Mouse (Mus musculus) frontal cortex, adult 2 months (tissue): ENCODE data around the gene Lrp2. TPM values are rescaled to one million over a fixed set of nuclear protein-coding genes. Genes with fewer than 3 reads are reported as not detected.

Experiments
- DNase-seq, 2 experiments: peaks; one replicate each; pipeline ENCODE4 v3.0.0; 2022; ENCODE audit warnings: low spot score in 1 of 2; ENCODE audit errors: extremely low spot score in 1 of 2
- polyA plus RNA-seq: library from polyadenylated mRNA; depleted of rRNA; stranded (reverse); fragments of >200 nt; gene quantifications from 2 replicates; pipeline ENCODE4 v1.2.3, GENCODE M21; 2012

Gene Lrp2
- polyA plus RNA-seq, 1 experiment: 0.06 TPM

GRCm38 (mm10) chr2:69530691-69531527 is 55.0 kb downstream of the Lrp2 start:
- no peak for DNase-seq

GRCm38 (mm10) chr2:69530126-69530525 is 55.7 kb downstream of the Lrp2 start:
- no peak for DNase-seq

GRCm38 (mm10) chr2:69520273-69520672 is 65.6 kb downstream of the Lrp2 start:
- no peak for DNase-seq

GRCm38 (mm10) chr2:69518307-69518706 is 67.6 kb downstream of the Lrp2 start:
- DNase-seq: no peak

GRCm38 (mm10) chr2:69511766-69512165 is 74.1 kb downstream of the Lrp2 start:
- no peak for DNase-seq

GRCm38 (mm10) chr2:69500357-69500756 is 85.5 kb downstream of the Lrp2 start:
- no peak for DNase-seq

GRCm38 (mm10) chr2:69493130-69493529 is 92.7 kb downstream of the Lrp2 start:
- DNase-seq: peak; percentile 3 to 49

- DNase-seq: no peak
These were observed 104.9 kb downstream of the Lrp2 start for GRCm38 (mm10) chr2:69480965-69481364.

GRCm38 (mm10) chr2:69479859-69480258 is 106.0 kb downstream of the Lrp2 start:
- no peak for DNase-seq

GRCm38 (mm10) chr2:69476901-69477300 is 109.0 kb downstream of the Lrp2 start:
- no peak for DNase-seq

- no peak for DNase-seq
These were observed 110.7 kb downstream of the Lrp2 start for GRCm38 (mm10) chr2:69475177-69475576.

- DNase-seq: peak in 1 of 2 experiments; percentile 21
These were observed 114.0 kb downstream of the Lrp2 start for GRCm38 (mm10) chr2:69471837-69472236.

GRCm38 (mm10) chr2:69463609-69464008 is 122.3 kb downstream of the Lrp2 start:
- no peak for DNase-seq

GRCm38 (mm10) chr2:69459481-69459880 is 126.4 kb downstream of the Lrp2 start:
- DNase-seq: no peak

- DNase-seq: peak in 1 of 2 experiments; percentile 18
These were observed 134.7 kb downstream of the Lrp2 start for GRCm38 (mm10) chr2:69451128-69451527.

- no peak for DNase-seq
These were observed 137.3 kb downstream of the Lrp2 start for GRCm38 (mm10) chr2:69448581-69448980.

- DNase-seq: peak; percentile 7 to 28
These were observed 139.9 kb downstream of the Lrp2 start for GRCm38 (mm10) chr2:69445896-69446472.

GRCm38 (mm10) chr2:69441656-69442055 is 144.2 kb downstream of the Lrp2 start:
- no peak for DNase-seq

- DNase-seq: peak; percentile 30 to 89
These were observed 157.7 kb downstream of the Lrp2 start for GRCm38 (mm10) chr2:69428116-69428515.

- DNase-seq: no peak
These were observed 158.7 kb downstream of the Lrp2 start for GRCm38 (mm10) chr2:69427141-69427540.

- DNase-seq: no peak
These were observed 159.8 kb downstream of the Lrp2 start for GRCm38 (mm10) chr2:69426081-69426480.

GRCm38 (mm10) chr2:69424829-69425228 is 161.0 kb downstream of the Lrp2 start:
- no peak for DNase-seq
